Mouse (Mus musculus) CH12.LX (cell line): ENCODE results near the gene Map4k4. TPM values are rescaled to one million over a fixed set of nuclear protein-coding genes. Genes with fewer than 3 reads are reported as not detected.

ENCODE experiments used
- DNase-seq: peaks from one replicate; pipeline ENCODE4 v3.0.0-alpha.2; 2013; ENCODE audit errors: extremely low read depth
- H3K27ac ChIP-seq: 2 replicates; pipeline ENCODE4 v1.5.1; 2012; ENCODE audit warnings: low read depth, mild to moderate bottlenecking, control low read depth, moderate library complexity; ENCODE audit not compliant: insufficient read depth
- H3K27me3 ChIP-seq: replicated peaks from 2 replicates; pipeline ENCODE3; 2012; ENCODE audit warnings: inconsistent platforms
- H3K36me3 ChIP-seq, 2 experiments: replicated peaks in 1 of 2; 2 replicates each; pipeline versions ENCODE3 to v1.6.1; 2012; ENCODE audit warnings: inconsistent platforms in 1 of 2, low read length in 1 of 2, mild to moderate bottlenecking in 1 of 2, mixed read lengths in 1 of 2, moderate library complexity in 1 of 2; ENCODE audit not compliant: control insufficient read depth in 1 of 2, insufficient read depth in 1 of 2
- H3K4me1 ChIP-seq, 2 experiments: 2 replicates each; pipeline ENCODE4 v1.6.1; 2012; ENCODE audit warnings: inconsistent platforms in 1 of 2, moderate library complexity in 1 of 2; ENCODE audit not compliant: insufficient read depth in 2 of 2, control insufficient read depth in 1 of 2
- H3K4me2 ChIP-seq: 2 replicates; pipeline ENCODE4 v1.6.1; 2012; ENCODE audit warnings: low read depth, mild to moderate bottlenecking, control low read depth; ENCODE audit not compliant: poor library complexity, insufficient read depth, severe bottlenecking
- H3K4me3 ChIP-seq, 3 experiments: fragments of 150-350 bp in 1 of 3; sonication (generic) in 1 of 3; replicated peaks in 1 of 3; 2 replicates each; pipeline versions ENCODE3 to v1.5.1; 2011 to 2012; ENCODE audit warnings: low read depth in 2 of 3, low read length in 2 of 3, mild to moderate bottlenecking in 2 of 3, moderate library complexity in 2 of 3, control low read depth in 1 of 3, improper control_type of control experiment in 1 of 3, inconsistent platforms in 1 of 3, mixed read lengths in 1 of 3; ENCODE audit not compliant: poor library complexity in 1 of 3
- H3K79me2 ChIP-seq: replicated peaks from 2 replicates; pipeline ENCODE4 v1.6.1; 2012; ENCODE audit warnings: mild to moderate bottlenecking, moderate library complexity; ENCODE audit not compliant: control insufficient read depth, poor library complexity, insufficient read depth, severe bottlenecking; ENCODE audit errors: extremely low read depth
- H3K9ac ChIP-seq: 2 replicates; pipeline ENCODE4 v1.6.1; 2012; ENCODE audit warnings: low read depth, mild to moderate bottlenecking, control low read depth, moderate library complexity; ENCODE audit not compliant: insufficient read depth
- H3K9me3 ChIP-seq: replicated peaks from 2 replicates; pipeline ENCODE3; 2012; ENCODE audit warnings: low read length, inconsistent platforms, mixed read lengths
- CHD1 ChIP-seq: IDR thresholded peaks from 2 replicates; pipeline ENCODE4 v1.6.1; 2012; ENCODE audit warnings: low read depth, low read length, improper control_type of control experiment, inconsistent platforms
- CTCF ChIP-seq, 2 experiments: IDR thresholded peaks in 1 of 2; conservative IDR thresholded peaks in 1 of 2; 2 replicates each; pipeline ENCODE4 v1.5.1; 2011 to 2012; ENCODE audit warnings: low read depth in 2 of 2, low read length in 2 of 2, improper control_type of control experiment in 1 of 2, inconsistent platforms in 1 of 2, mild to moderate bottlenecking in 1 of 2, moderate library complexity in 1 of 2
- E2F4 ChIP-seq: IDR thresholded peaks from 2 replicates; pipeline ENCODE4 v1.6.1; 2011; ENCODE audit warnings: low read depth, low read length, improper control_type of control experiment; ENCODE audit not compliant: insufficient replicate concordance
- IRF4 ChIP-seq: IDR thresholded peaks from 2 replicates; pipeline ENCODE4 v1.6.1; 2014; ENCODE audit warnings: low read depth, mild to moderate bottlenecking, inconsistent platforms, low read length, improper control_type of control experiment
- MEF2A ChIP-seq: IDR thresholded peaks from 2 replicates; pipeline ENCODE4 v1.6.1; 2014; ENCODE audit warnings: low read depth, mild to moderate bottlenecking, inconsistent platforms, low read length, improper control_type of control experiment, borderline replicate concordance
- MXI1 ChIP-seq: IDR thresholded peaks from 2 replicates; pipeline ENCODE4 v1.6.1; 2011; ENCODE audit warnings: mild to moderate bottlenecking, low read depth, low read length, improper control_type of control experiment
- MYC ChIP-seq: IDR thresholded peaks from 2 replicates; pipeline ENCODE4 v1.6.1; 2011; ENCODE audit warnings: low read depth, mild to moderate bottlenecking, improper control_type of control experiment, low read length
- NRF1 ChIP-seq: IDR thresholded peaks from 2 replicates; pipeline ENCODE4 v1.6.1; 2014; ENCODE audit warnings: low read depth, mild to moderate bottlenecking, inconsistent platforms, low read length, improper control_type of control experiment, moderate library complexity
- POLR2AphosphoS2 ChIP-seq: IDR thresholded peaks from 2 replicates; pipeline ENCODE4 v1.6.1; 2011; ENCODE audit warnings: low read depth, low read length, improper control_type of control experiment
- SIN3A ChIP-seq: IDR thresholded peaks from 2 replicates; pipeline ENCODE4 v1.6.1; 2012; ENCODE audit warnings: low read length, improper control_type of control experiment, inconsistent platforms
- UBTF ChIP-seq: IDR thresholded peaks from 2 replicates; pipeline ENCODE4 v1.6.1; 2012; ENCODE audit warnings: low read depth, mild to moderate bottlenecking, inconsistent platforms, low read length, improper control_type of control experiment, moderate library complexity
- USF1 ChIP-seq: IDR thresholded peaks from 2 replicates; pipeline ENCODE4 v1.6.1; 2014; ENCODE audit warnings: low read depth, mild to moderate bottlenecking, inconsistent platforms, low read length, improper control_type of control experiment
- ZNF384 ChIP-seq: IDR thresholded peaks from 2 replicates; pipeline ENCODE4 v1.6.1; 2012; ENCODE audit warnings: low read depth, low read length, improper control_type of control experiment, inconsistent platforms
- dilution Hi-C: fragments of 300-500 bp; cut with MboI; formaldehyde crosslinking; loops from 2 replicates; pipeline ENCODE4 v1.14.3; 2020; ENCODE audit warnings: low sequenced_read_pairs; ENCODE audit not compliant: extremely low pct_unique_long_range_greater_than_20kb, extremely low pct_ligation_motif_present
- in situ Hi-C: fragments of 300-500 bp; cut with MboI; formaldehyde crosslinking; loops from 3 replicates; pipeline ENCODE4 v1.14.3; 2019; ENCODE audit warnings: low sequenced_read_pairs, low pct_ligation_motif_present, low pct_unique_long_range_greater_than_20kb, mixed read lengths
- polyA plus RNA-seq: library from polyadenylated mRNA; unstranded; fragments of >175 nt; gene quantifications from 2 replicates; pipeline ENCODE4 v1.2.1, GENCODE M21; 2012; ENCODE audit warnings: low read depth; ENCODE audit not compliant: insufficient read length
- total RNA-seq, 2 experiments: library from RNA; depleted of rRNA; stranded (reverse); fragments of 300-350 nt in 1 of 2; fragments of >200 nt in 1 of 2; gene quantifications; 2 replicates each; pipeline ENCODE4 v1.2.3; 2012 to 2014

The Map4k4 gene
- total and polyA plus RNA-seq, 3 experiments = 21.8 to 46.3 (median 41.0) TPM

- peaks cover 4% of the 10 kb centered on the region for H3K9me3 ChIP-seq
- dilution Hi-C loops (no loop called here), in situ Hi-C loops (no loop called here)
- no peak for DNase-seq
- peak overlapping the region; percentile 70 for H3K4me2 ChIP-seq
- H3K36me3 ChIP-seq = peaks cover 0 to 13% of the 10 kb centered on the region in 2 experiments
- H3K27ac ChIP-seq = no peak overlapping the region
- TF ChIP-seq POLR2AphosphoS2 = no peak
- no peak for TF ChIP-seq NRF1
- no peak for TF ChIP-seq CTCF (conservative IDR thresholded peaks at IDR 0.05 in 1 of 2, IDR thresholded peaks at IDR 0.05 in 1 of 2; ENCODE audit: low read depth in 2 of 2, low read length in 2 of 2)
- peak; percentile 64; the same call in 1 of the 2 replicates for TF ChIP-seq UBTF
- peak; percentile 19; the same call in 1 of the 2 replicates for TF ChIP-seq SIN3A
- TF ChIP-seq ZNF384 = peak; percentile 42
- TF ChIP-seq MXI1 = peak; percentile 55; the same call in 1 of the 2 replicates
- no peak for TF ChIP-seq E2F4
- no peak for TF ChIP-seq MYC
- 0 out of 2 replicates have a peak, but pooled peaks have one; percentile 77 for TF ChIP-seq CHD1
- TF ChIP-seq IRF4 = no peak
- no peak for TF ChIP-seq MEF2A
- peak overlapping the region; percentile 67 to 84 (median 84) for H3K4me3 ChIP-seq
- peaks cover 10% of the 10 kb centered on the region for H3K79me2 ChIP-seq
- H3K27me3 ChIP-seq = no peaks in the 10 kb centered on the region
- peak overlapping the region; percentile 78 for H3K9ac ChIP-seq
- H3K4me1 ChIP-seq = peaks cover 21 to 51% of the 10 kb centered on the region in 2 experiments
Observed at GRCm38 (mm10) chr1:39901063-39901811, 524 bp downstream of the Map4k4 start.

- Histone ChIP-seq H3K4me2 (peak overlapping the region; percentile 70), H3K27ac (no peak overlapping the region), H3K4me3 (peak overlapping the region; percentile 67 to 84 (median 84)), H3K9me3 (peaks cover 4% of the 10 kb centered on the region), H3K9ac (peak overlapping the region; percentile 78; the same call in 1 of the 2 replicates), H3K36me3 (peaks cover 0 to 19% of the 10 kb centered on the region in 2 experiments), H3K27me3 (no peaks in the 10 kb centered on the region), H3K4me1 (peaks cover 16 to 49% of the 10 kb centered on the region in 2 experiments), H3K79me2 (peaks cover 10% of the 10 kb centered on the region)
- no peak for DNase-seq
- in situ Hi-C loops (no loop called here), dilution Hi-C loops (no loop called here)
- no peak for TF ChIP-seq USF1
- 0 out of 2 replicates have a peak, but pooled peaks have one; percentile 31 for TF ChIP-seq SIN3A
Observed at GRCm38 (mm10) chr1:39901851-39902703, 1.4 kb downstream of the Map4k4 start.
